Mouse (Mus musculus) MEL (cell line): ENCODE results near the gene Tbccd1. TPM values are rescaled to one million over a fixed set of nuclear protein-coding genes. Genes with fewer than 3 reads are reported as not detected.

Experiments used
- DNase-seq: peaks from one replicate; pipeline ENCODE4 v3.0.0; 2011; ENCODE audit warnings: low read depth, low spot score
- H3K27ac ChIP-seq: 2 replicates; pipeline ENCODE4 v1.5.1; 2012; ENCODE audit warnings: low read depth, mild to moderate bottlenecking, control low read depth, low read length, moderate library complexity; ENCODE audit not compliant: control insufficient read depth
- H3K27me3 ChIP-seq, 2 experiments: fragments of 150-350 bp in 1 of 2; sonication (generic) in 1 of 2; 2 replicates each; pipeline ENCODE4 v1.6.1; 2012; ENCODE audit warnings: low read length in 2 of 2, mild to moderate bottlenecking in 2 of 2, improper control_type of control experiment in 1 of 2, moderate library complexity in 1 of 2; ENCODE audit not compliant: insufficient read depth in 2 of 2, control insufficient read depth in 1 of 2
- H3K36me3 ChIP-seq, 2 experiments: 2 replicates each; pipeline ENCODE4 v1.6.1; 2012 to 2014; ENCODE audit warnings: low read length in 2 of 2, improper control_type of control experiment in 1 of 2, inconsistent platforms in 1 of 2, mild to moderate bottlenecking in 1 of 2; ENCODE audit not compliant: insufficient read depth in 2 of 2, control insufficient read depth in 1 of 2
- H3K4me1 ChIP-seq, 2 experiments: fragments of 150-350 bp in 1 of 2; sonication (generic) in 1 of 2; 2 replicates each; pipeline ENCODE4 v1.6.1; 2012; ENCODE audit warnings: low read length in 2 of 2, improper control_type of control experiment in 1 of 2, mild to moderate bottlenecking in 1 of 2; ENCODE audit not compliant: insufficient read depth in 2 of 2, control insufficient read depth in 1 of 2
- H3K4me3 ChIP-seq, 2 experiments: fragments of 150-350 bp in 1 of 2; sonication (generic) in 1 of 2; 2 replicates each; pipeline ENCODE4 v1.5.1; 2012; ENCODE audit warnings: low read depth in 2 of 2, low read length in 2 of 2, mild to moderate bottlenecking in 2 of 2, moderate library complexity in 2 of 2, control low read depth in 1 of 2, improper control_type of control experiment in 1 of 2; ENCODE audit not compliant: control insufficient read depth in 1 of 2, insufficient read depth in 1 of 2
- H3K79me2 ChIP-seq: 2 replicates; pipeline ENCODE4 v1.6.1; 2012; ENCODE audit warnings: mild to moderate bottlenecking, low read length, moderate library complexity; ENCODE audit not compliant: control insufficient read depth, poor library complexity, insufficient read depth
- H3K9ac ChIP-seq: 2 replicates; pipeline ENCODE4 v1.6.1; 2012; ENCODE audit warnings: low read depth, mild to moderate bottlenecking, control low read depth, low read length, moderate library complexity; ENCODE audit not compliant: control insufficient read depth, poor library complexity, severe bottlenecking
- H3K9me3 ChIP-seq: fragments of 150-350 bp; sonication (generic); replicated peaks from 2 replicates; pipeline ENCODE4 v1.6.1; 2012; ENCODE audit warnings: mild to moderate bottlenecking, low read length, improper control_type of control experiment, moderate library complexity; ENCODE audit not compliant: insufficient read depth
- CHD2 ChIP-seq: IDR thresholded peaks from 2 replicates; pipeline ENCODE4 v1.6.1; 2011; ENCODE audit warnings: low read length, improper control_type of control experiment
- E2F4 ChIP-seq: IDR thresholded peaks from 2 replicates; pipeline ENCODE4 v1.6.1; 2011; ENCODE audit warnings: low read depth, low read length, improper control_type of control experiment, borderline replicate concordance
- ELF1 ChIP-seq: IDR thresholded peaks from 2 replicates; pipeline ENCODE4 v1.6.1; 2014; ENCODE audit warnings: low read depth, mild to moderate bottlenecking, inconsistent platforms, low read length, improper control_type of control experiment, moderate library complexity
- ETS1 ChIP-seq: IDR thresholded peaks from 2 replicates; pipeline ENCODE4 v1.6.1; 2012; ENCODE audit warnings: low read depth, mild to moderate bottlenecking, inconsistent platforms, low read length, improper control_type of control experiment, moderate library complexity
- GABPA ChIP-seq: IDR thresholded peaks from 2 replicates; pipeline ENCODE4 v1.6.1; 2012; ENCODE audit warnings: low read depth, mild to moderate bottlenecking, inconsistent platforms, low read length, improper control_type of control experiment, moderate library complexity
- GATA1 ChIP-seq: IDR thresholded peaks from 2 replicates; pipeline ENCODE4 v1.6.1; 2011; ENCODE audit warnings: low read depth, low read length, improper control_type of control experiment
- HCFC1 ChIP-seq: IDR thresholded peaks from 2 replicates; pipeline ENCODE4 v1.6.1; 2012; ENCODE audit warnings: low read depth, mild to moderate bottlenecking, inconsistent platforms, low read length, improper control_type of control experiment, moderate library complexity
- JUND ChIP-seq: IDR thresholded peaks from 2 replicates; pipeline ENCODE4 v1.6.1; 2011; ENCODE audit warnings: low read depth, mild to moderate bottlenecking, improper control_type of control experiment, low read length
- MAZ ChIP-seq: IDR thresholded peaks from 2 replicates; pipeline ENCODE4 v1.6.1; 2012; ENCODE audit warnings: low read depth, mild to moderate bottlenecking, inconsistent platforms, low read length, improper control_type of control experiment
- MEF2A ChIP-seq: IDR thresholded peaks from 2 replicates; pipeline ENCODE4 v1.6.1; 2014; ENCODE audit warnings: low read depth, mild to moderate bottlenecking, inconsistent platforms, low read length, improper control_type of control experiment; ENCODE audit not compliant: poor library complexity, insufficient replicate concordance, severe bottlenecking; ENCODE audit errors: extremely low read depth
- MYC ChIP-seq: IDR thresholded peaks from 2 replicates; pipeline ENCODE4 v1.6.1; 2011; ENCODE audit warnings: low read depth, mild to moderate bottlenecking, low read length, improper control_type of control experiment, moderate library complexity
- NELFE ChIP-seq: IDR thresholded peaks from 2 replicates; pipeline ENCODE4 v1.6.1; 2011; ENCODE audit warnings: low read depth, low read length, improper control_type of control experiment
- SIN3A ChIP-seq: IDR thresholded peaks from 2 replicates; pipeline ENCODE4 v1.6.1; 2012; ENCODE audit warnings: low read length, improper control_type of control experiment, inconsistent platforms
- SMC3 ChIP-seq: IDR thresholded peaks from 2 replicates; pipeline ENCODE4 v1.6.1; 2011; ENCODE audit warnings: low read depth, low read length, improper control_type of control experiment
- USF2 ChIP-seq, 2 experiments: IDR thresholded peaks; 2 replicates each; pipeline ENCODE4 v1.6.1; 2011 to 2012; ENCODE audit warnings: improper control_type of control experiment in 2 of 2, low read length in 2 of 2, borderline replicate concordance in 1 of 2, inconsistent platforms in 1 of 2, low read depth in 1 of 2, mild to moderate bottlenecking in 1 of 2; ENCODE audit not compliant: insufficient read depth in 1 of 2
- ZC3H11A ChIP-seq: IDR thresholded peaks from 2 replicates; pipeline ENCODE4 v1.6.1; 2012; ENCODE audit warnings: low read depth, mild to moderate bottlenecking, inconsistent platforms, low read length, improper control_type of control experiment
- ZKSCAN1 ChIP-seq: IDR thresholded peaks from 2 replicates; pipeline ENCODE4 v1.6.1; 2012; ENCODE audit warnings: low read depth, mild to moderate bottlenecking, inconsistent platforms, low read length, improper control_type of control experiment, moderate library complexity
- polyA plus RNA-seq, 2 experiments: library from polyadenylated mRNA; stranded (reverse) in 1 of 2; unstranded in 1 of 2; fragments of >175 nt in 1 of 2; fragments of >200 nt in 1 of 2; gene quantifications; 2 replicates each; pipeline versions ENCODE4 v1.2.1 to v1.2.4; 2012; ENCODE audit warnings: low replicate concordance in 2 of 2, low read depth in 1 of 2; ENCODE audit not compliant: insufficient read length in 2 of 2, insufficient read depth in 1 of 2, missing spikeins in 1 of 2
- total RNA-seq: library from RNA; depleted of rRNA; stranded (reverse); fragments of 300-350 nt; gene quantifications from 2 replicates; pipeline ENCODE4 v1.2.3, GENCODE M21; 2012

Tbccd1 gene
- total and polyA plus RNA-seq, 3 experiments, result 23.8 to 28.7 TPM; not detected in 1

DNA sequence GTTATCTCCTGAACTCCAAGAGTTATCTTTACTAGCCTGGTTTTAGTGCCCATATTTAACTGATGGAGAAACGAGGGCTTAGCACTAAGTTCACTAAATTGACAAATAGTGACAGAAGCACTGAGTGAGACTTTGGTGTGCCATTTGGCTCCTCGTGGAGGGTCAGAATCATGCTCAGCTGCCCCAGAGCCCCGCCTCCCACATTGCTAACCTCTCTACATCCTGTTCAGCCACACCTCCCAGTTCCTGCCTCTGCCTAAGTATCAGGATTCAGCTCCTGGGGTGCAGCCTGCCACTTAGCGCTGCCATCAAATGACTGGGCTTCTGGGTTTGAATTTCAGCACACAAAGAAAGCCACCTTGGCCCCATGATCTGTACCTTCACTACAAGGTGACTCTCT lies 27.9 kb upstream of the Tbccd1 start:
- Histone ChIP-seq H3K79me2 (no peaks in the 10 kb centered on the region), H3K4me3 (no peak overlapping the region), H3K27me3 (no peaks in the 10 kb centered on the region), H3K36me3 (peaks cover 0 to 37% of the 10 kb centered on the region in 2 experiments; a peak in 2 of 4 replicates), H3K9ac (no peak overlapping the region), H3K27ac (no peak overlapping the region), H3K9me3 (no peaks in the 10 kb centered on the region), H3K4me1 (peaks cover 18 to 49% of the 10 kb centered on the region in 2 experiments; a peak in 3 of 4 replicates)
- no peak for DNase-seq
- no peak for TF ChIP-seq USF2 (IDR thresholded peaks at IDR 0.05; ENCODE audit: borderline replicate concordance in 1 of 2, insufficient read depth in 1 of 2, low read depth in 1 of 2, low read length in 2 of 2)
- TF ChIP-seq ZC3H11A, result no peak
- no peak for TF ChIP-seq MYC
- no peak for TF ChIP-seq JUND
- TF ChIP-seq CHD2, result no peak
- no peak for TF ChIP-seq HCFC1
- TF ChIP-seq ELF1, result no peak
- TF ChIP-seq GABPA, result no peak
- TF ChIP-seq MEF2A, result no peak
- TF ChIP-seq MAZ, result no peak
- TF ChIP-seq E2F4, result no peak
- TF ChIP-seq NELFE, result no peak
- TF ChIP-seq ETS1, result no peak

DNA sequence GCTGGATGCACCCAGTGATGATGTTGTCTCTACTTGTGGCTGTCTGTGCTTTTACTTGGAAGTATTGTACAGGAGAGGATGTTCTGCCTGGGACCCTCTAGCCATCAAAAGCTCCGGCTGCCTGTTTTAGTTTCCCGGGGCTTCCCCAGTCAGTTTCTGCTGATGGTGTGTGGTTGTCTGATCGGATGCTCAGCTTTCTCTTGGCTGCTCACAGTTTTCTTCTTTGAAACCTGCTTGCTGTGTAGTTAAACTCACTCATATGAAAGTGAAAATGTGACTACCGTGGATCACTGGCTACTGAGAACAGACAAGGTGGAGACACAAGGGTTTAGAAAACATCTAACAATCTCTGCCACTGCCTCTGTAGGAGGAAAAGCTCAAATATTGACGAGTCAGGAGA lies 26.0 kb upstream of the Tbccd1 start:
- Histone ChIP-seq H3K27ac (peak overlapping the region; percentile 9; the same call in 1 of the 2 replicates), H3K4me1 (peaks cover 19 to 45% of the 10 kb centered on the region in 2 experiments; a peak in 3 of 4 replicates), H3K36me3 (peaks cover 0 to 34% of the 10 kb centered on the region in 2 experiments; a peak in 2 of 4 replicates), H3K79me2 (no peaks in the 10 kb centered on the region), H3K9ac (peak overlapping the region; percentile 14; the same call in 1 of the 2 replicates), H3K4me3 (no peak overlapping the region; a peak in 1 of 4 replicates), H3K9me3 (no peaks in the 10 kb centered on the region), H3K27me3 (no peaks in the 10 kb centered on the region)
- DNase-seq, result no peak
- TF ChIP-seq SMC3 (no peak), CHD2 (no peak), ZKSCAN1 (no peak), SIN3A (no peak), GATA1 (no peak), ZC3H11A (no peak)
